Mouse (Mus musculus): ENCODE measurements at regions not wholly inside any gene's neighbourhood (a gene's known extent, or its start where the extent isn't known, plus 50 kb on each side); places are given as distances from the start of the nearest gene placed in this dataset.
A peak's percentile ranks its signal among the peaks of the same experiment; 100 is the strongest.

DNA sequence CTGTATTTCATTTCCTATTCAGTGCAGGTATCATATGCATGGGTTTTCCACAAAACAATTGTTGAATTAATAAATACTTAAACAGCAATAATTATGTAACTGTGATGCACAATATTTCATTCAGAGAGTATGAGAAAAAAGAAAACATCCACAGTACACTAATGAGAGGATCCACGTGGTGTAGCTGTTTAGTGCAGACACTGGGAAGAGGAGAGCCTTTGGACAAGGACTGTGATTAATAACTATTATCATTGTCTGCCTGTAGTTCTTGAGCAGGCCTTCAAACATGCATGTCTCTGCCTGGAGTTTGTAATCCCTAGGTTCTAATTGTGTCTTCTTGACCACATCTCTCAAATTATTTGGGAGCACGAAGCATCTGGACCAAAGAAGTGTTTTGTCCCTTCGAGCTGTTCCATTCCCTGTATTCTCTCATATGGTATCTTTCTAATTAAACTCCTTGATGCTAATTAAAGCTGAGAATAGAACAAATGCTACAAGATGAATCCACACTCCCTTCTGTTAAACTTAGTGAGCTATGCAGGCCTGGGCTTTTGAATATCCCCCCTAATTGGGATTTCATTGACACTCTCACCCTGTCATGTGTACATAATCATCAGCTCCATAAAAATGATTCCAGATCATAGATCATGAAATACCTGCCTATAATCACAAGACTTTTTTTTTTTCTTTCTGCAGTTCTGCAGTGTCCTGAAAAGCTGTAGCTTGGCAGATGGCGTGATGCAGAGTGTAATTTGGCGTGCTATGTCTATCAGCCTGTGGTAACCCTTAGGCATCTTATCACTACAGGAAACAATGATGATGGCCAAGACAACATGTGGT, 1208.9 kb upstream of the G6pd2 start:
- DNase-seq (ENCODE audit: extremely low spot score in 1 of 2, low spot score in 1 of 2), result no peak

DNA sequence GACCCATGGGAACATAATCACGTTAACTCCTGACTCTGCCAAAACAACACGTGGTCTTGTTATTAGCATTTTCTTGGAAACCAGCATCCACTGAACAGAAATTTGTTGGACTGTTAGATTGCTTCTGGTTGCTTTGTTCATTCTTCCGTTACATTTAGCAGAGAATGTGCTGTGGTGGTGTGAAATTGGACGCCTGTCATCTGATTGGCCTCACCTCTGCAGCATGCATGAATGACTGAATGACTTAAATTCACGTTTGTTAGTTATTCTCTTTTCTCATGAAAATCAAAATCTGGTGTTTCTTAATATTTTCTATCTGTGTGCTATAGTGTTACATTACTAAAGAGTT, 1208.3 kb upstream of the G6pd2 start:
- DNase-seq (ENCODE audit: extremely low spot score in 1 of 2, low spot score in 1 of 2), result no peak

DNA sequence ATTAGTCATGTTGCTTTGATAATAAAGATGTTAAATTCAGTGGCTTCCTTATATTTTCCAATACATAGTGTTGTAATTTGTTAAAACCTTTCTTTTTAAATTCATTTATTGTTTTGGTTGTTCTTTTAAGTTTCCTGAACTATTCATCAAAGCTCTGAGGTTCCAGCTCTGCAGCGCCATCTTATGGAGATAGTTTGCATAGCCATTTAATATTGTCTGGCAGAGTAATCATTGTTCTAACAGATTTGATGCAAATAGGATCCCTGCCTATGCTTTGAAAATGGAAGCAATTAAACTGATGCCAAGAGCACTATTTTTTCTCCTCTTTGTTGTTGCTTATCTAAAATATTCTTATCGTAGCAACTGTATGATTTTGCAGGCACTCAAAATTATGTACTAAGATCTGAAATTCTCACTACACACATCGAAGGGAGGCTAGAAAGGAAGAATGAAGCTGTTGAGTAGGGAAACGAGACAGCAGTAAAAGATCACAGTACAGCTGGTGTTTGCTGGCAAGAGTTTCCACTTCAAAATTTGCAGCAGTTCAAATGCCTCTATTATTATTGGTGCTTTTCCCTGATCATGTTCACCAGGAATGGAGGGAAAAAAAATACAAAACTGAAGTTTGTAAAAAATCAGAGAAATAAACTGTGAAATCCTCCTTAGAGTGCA, 1199.5 kb upstream of the G6pd2 start:
- peak; percentile 17 to 89 for DNase-seq (ENCODE audit: extremely low spot score in 1 of 2, low spot score in 1 of 2)

Data from frontal cortex, adult 2 months (tissue).